Mouse (Mus musculus) gastrocnemius, postnatal 25 days (tissue): Measurements from ENCODE around the gene Rrbp1. TPM values are rescaled to one million over a fixed set of nuclear protein-coding genes. Genes with fewer than 3 reads are reported as not detected.

Experiments
- DNase-seq: peaks from one replicate; pipeline ENCODE4 v3.0.0; 2022
- total RNA-seq, 2 experiments: library from RNA; stranded (reverse); gene quantifications; 1 replicate in 1 of 2; 2 replicates in 1 of 2; pipeline ENCODE4 v1.2.3; 2021

Gene Rrbp1
- total RNA-seq, 2 experiments from 2014 or later: 43.4 to 55.8 TPM

- DNase-seq: no peak
Measured at GRCm38 (mm10) chr2:143955746-143956145, 55.3 kb downstream of the Rrbp1 start.

- no peak for DNase-seq
Measured at GRCm38 (mm10) chr2:143955004-143955403, 56.1 kb downstream of the Rrbp1 start.

- no peak for DNase-seq
Measured at GRCm38 (mm10) chr2:143953944-143954343, 57.1 kb downstream of the Rrbp1 start.

- no peak for DNase-seq
Measured at GRCm38 (mm10) chr2:143951546-143952315, 59.3 kb downstream of the Rrbp1 start.

- no peak for DNase-seq
Measured at GRCm38 (mm10) chr2:143951028-143951420, 60.0 kb downstream of the Rrbp1 start.

GRCm38 (mm10) chr2:143950290-143951027, 60.6 kb downstream of the Rrbp1 start:
- no peak for DNase-seq

- no peak for DNase-seq
Measured at GRCm38 (mm10) chr2:143949217-143949616, 61.8 kb downstream of the Rrbp1 start.

GRCm38 (mm10) chr2:143948416-143948815, 62.6 kb downstream of the Rrbp1 start:
- DNase-seq: no peak

- no peak for DNase-seq
Measured at GRCm38 (mm10) chr2:143947981-143948380, 63.1 kb downstream of the Rrbp1 start.

GRCm38 (mm10) chr2:143946399-143946798, 64.7 kb downstream of the Rrbp1 start:
- DNase-seq: no peak

GRCm38 (mm10) chr2:143945466-143946075, 65.5 kb downstream of the Rrbp1 start:
- DNase-seq: no peak

- no peak for DNase-seq
Measured at GRCm38 (mm10) chr2:143944796-143945195, 66.3 kb downstream of the Rrbp1 start.

GRCm38 (mm10) chr2:143940406-143940805, 70.7 kb downstream of the Rrbp1 start:
- DNase-seq: no peak

- DNase-seq: no peak
Measured at GRCm38 (mm10) chr2:143937861-143938260, 73.2 kb downstream of the Rrbp1 start.

GRCm38 (mm10) chr2:143934439-143934838, 76.6 kb downstream of the Rrbp1 start:
- DNase-seq: no peak

GRCm38 (mm10) chr2:143933516-143933915, 77.5 kb downstream of the Rrbp1 start:
- no peak for DNase-seq

GRCm38 (mm10) chr2:143932340-143932873, 78.7 kb downstream of the Rrbp1 start:
- no peak for DNase-seq

- no peak for DNase-seq
Measured at GRCm38 (mm10) chr2:143929607-143930311, 81.3 kb downstream of the Rrbp1 start.

GRCm38 (mm10) chr2:143925826-143926225, 85.2 kb downstream of the Rrbp1 start:
- no peak for DNase-seq

GRCm38 (mm10) chr2:143924085-143924484, 87.0 kb downstream of the Rrbp1 start:
- DNase-seq: no peak

GRCm38 (mm10) chr2:143918831-143919502, 92.1 kb downstream of the Rrbp1 start:
- DNase-seq: no peak

- DNase-seq: no peak
Measured at GRCm38 (mm10) chr2:143917622-143918021, 93.4 kb downstream of the Rrbp1 start.
